20 mouse cellular contexts compared by ENCODE assay signal in genomic region chr1:116455115-116455717, GRCm38 (mm10).
DNase-seq lines count a peak whose midpoint lies in the region; ATAC-seq lines count a peak whose summit lies in the region.
"Had no signal": no experiment of that assay in that cellular context is flagged by ENCODE, and none has a peak within 500 bp of the region (broad histone marks: within the 10 kb centered on the region; RNA-seq: fewer than 3 reads in every experiment).

No protein-coding gene starts in this region.

- DNase-seq in cerebellum, postnatal 14 days: peak; percentile 51 to 63
- no peak for DNase-seq in cerebellum, adult 11-12 months
- DNase-seq in left cerebral cortex, postnatal 4 days: peak; percentile 64
- no peak for DNase-seq in left cerebral cortex, adult 8-10 months (ENCODE audit: low spot score in 2 of 2)
- DNase-seq in forebrain, embryonic 14.5 days (ENCODE audit: low spot score): peak; percentile 59
- DNase-seq in c-Kit-positive CD71-positive TER-119-positive erythroid progenitor cells, embryonic 14.5 days (ENCODE audit: low spot score): no peak
- no peak for DNase-seq in heart, postnatal 14 days
- DNase-seq: adrenal gland, postnatal 25 days; cerebellum, adult 2 months; kidney, adult 18-20 months; thymus, adult 18-20 months had no signal

- no peak overlapping the region for H3K27ac ChIP-seq in forebrain, embryonic 14.5 days (ENCODE audit: low read depth, low read length)
- H3K27ac ChIP-seq in neural tube, embryonic 15.5 days (replicated peaks): no peak overlapping the region
- H3K27ac ChIP-seq: embryonic facial prominence, embryonic 12.5 days; heart, embryonic 10.5 days; kidney, postnatal 0 days; liver, embryonic 14.5 days; lung, embryonic 15.5 days; macrophage; stomach, embryonic 15.5 days had no signal

- H3K4me2 ChIP-seq in forebrain, embryonic 14.5 days (ENCODE audit: low read length): no peak overlapping the region
- H3K4me2 ChIP-seq in neural tube, embryonic 15.5 days: no peak overlapping the region
- H3K4me2 ChIP-seq: embryonic facial prominence, embryonic 12.5 days; lung, embryonic 15.5 days; stomach, embryonic 15.5 days had no signal

- 47% methylated on average over 4 of the region's 4 CpGs for WGBS in forebrain, embryonic 14.5 days
- WGBS in neural tube, embryonic 15.5 days: 30% methylated on average over 4 of the region's 4 CpGs

- H3K36me3 ChIP-seq in forebrain, embryonic 14.5 days (ENCODE audit: control insufficient read depth, insufficient read depth, low read length): no peaks in the 10 kb centered on the region
- no peaks in the 10 kb centered on the region for H3K36me3 ChIP-seq in neural tube, embryonic 15.5 days
- H3K36me3 ChIP-seq: embryonic facial prominence, embryonic 12.5 days; heart, embryonic 10.5 days; lung, embryonic 15.5 days; stomach, embryonic 15.5 days had no signal

- no peaks in the 10 kb centered on the region for H3K9me3 ChIP-seq in forebrain, embryonic 14.5 days (replicated peaks; ENCODE audit: control insufficient read depth, low read length)
- no peaks in the 10 kb centered on the region for H3K9me3 ChIP-seq in neural tube, embryonic 15.5 days (replicated peaks)
- H3K9me3 ChIP-seq: embryonic facial prominence, embryonic 12.5 days; heart, embryonic 10.5 days; lung, embryonic 15.5 days; stomach, embryonic 15.5 days had no signal

- H3K4me1 ChIP-seq in forebrain, embryonic 14.5 days (ENCODE audit: control insufficient read depth, insufficient read depth, low read length): no peaks in the 10 kb centered on the region
- peaks cover 3% of the 10 kb centered on the region; the same call in 1 of the 2 replicates for H3K4me1 ChIP-seq in neural tube, embryonic 15.5 days
- H3K4me1 ChIP-seq: embryonic facial prominence, embryonic 12.5 days; heart, embryonic 10.5 days; lung, embryonic 15.5 days; stomach, embryonic 15.5 days had no signal

- peak; percentile 75; the same call in 1 of the 2 replicates for ATAC-seq in forebrain, embryonic 14.5 days
- peak; percentile 68 for ATAC-seq in neural tube, embryonic 15.5 days (ENCODE audit: low FRiP score)
- ATAC-seq: CD4-positive, CD25-positive, alpha-beta regulatory T cell, adult 4 months had no signal

- intact Hi-C loops in left cerebral cortex, postnatal 4 days (cut with DNase I): no loop called here
- intact Hi-C loops in heart, postnatal 14 days (cut with DNase I): no loop called here

- no peak overlapping the region for H3K4me3 ChIP-seq in forebrain, embryonic 14.5 days (ENCODE audit: low read depth, low read length)
- H3K4me3 ChIP-seq in neural tube, embryonic 15.5 days (replicated peaks): no peak overlapping the region
- H3K4me3 ChIP-seq: embryonic facial prominence, embryonic 12.5 days; heart, embryonic 10.5 days; lung, embryonic 15.5 days; stomach, embryonic 15.5 days had no signal

- H3K27me3 ChIP-seq in forebrain, embryonic 14.5 days (replicated peaks; ENCODE audit: control insufficient read depth, insufficient read depth, low read length): no peaks in the 10 kb centered on the region
- no peaks in the 10 kb centered on the region for H3K27me3 ChIP-seq in neural tube, embryonic 15.5 days (replicated peaks)
- H3K27me3 ChIP-seq: embryonic facial prominence, embryonic 12.5 days; lung, embryonic 15.5 days; stomach, embryonic 15.5 days had no signal

- no peak overlapping the region for H3K9ac ChIP-seq in forebrain, embryonic 14.5 days (ENCODE audit: low read length)
- no peak overlapping the region for H3K9ac ChIP-seq in neural tube, embryonic 15.5 days (replicated peaks)
- H3K9ac ChIP-seq: embryonic facial prominence, embryonic 12.5 days; liver, embryonic 14.5 days; lung, embryonic 15.5 days; stomach, embryonic 15.5 days had no signal

Comparison
In these comparisons a context has a peak if more than half of its experiments do, and no peak if none do; other contexts are left out.
1. DNase-seq: peak in cerebellum, postnatal 14 days (2 of 2), left cerebral cortex, postnatal 4 days (single experiment) and forebrain, embryonic 14.5 days (single experiment); none in cerebellum, adult 11-12 months (single experiment), left cerebral cortex, adult 8-10 months (0 of 2), c-Kit-positive CD71-positive TER-119-positive erythroid progenitor cells, embryonic 14.5 days (single experiment) and heart, postnatal 14 days (0 of 2).